In the genomic region with DNA sequence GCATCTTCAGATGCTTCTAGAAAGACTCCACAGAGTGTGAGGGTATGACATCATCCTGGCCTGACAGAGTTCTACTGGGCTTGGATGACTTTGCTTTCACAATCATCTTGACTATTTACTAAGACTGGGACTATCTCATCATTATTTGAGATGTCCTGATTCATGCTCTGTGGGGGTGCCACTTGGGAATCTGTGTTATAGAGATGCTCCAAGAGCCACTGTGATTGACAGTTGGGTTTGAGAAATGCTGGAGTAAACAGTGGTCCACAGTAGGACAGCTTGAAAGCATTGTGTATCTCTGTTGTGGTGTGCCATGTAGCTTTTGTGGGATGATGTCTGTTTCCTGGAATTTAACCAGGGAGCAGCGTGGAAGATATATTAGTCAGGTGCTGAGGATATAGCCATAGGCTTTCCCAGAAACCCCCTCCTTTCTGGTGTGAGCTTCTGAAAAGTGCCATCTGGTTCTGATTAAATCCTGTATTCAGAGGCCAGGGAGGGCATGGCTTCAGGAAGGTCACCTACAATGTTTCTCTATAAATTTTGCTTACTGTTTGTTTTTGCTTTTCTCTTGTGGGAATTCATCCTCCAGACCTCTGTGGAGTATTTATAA, we compare ENCODE assay signal across 21 mouse cellular contexts.
DNase-seq lines count a peak whose midpoint lies in the region; ATAC-seq lines count a peak whose summit lies in the region.
"Had no signal": no experiment of that assay in that cellular context is flagged by ENCODE, and none has a peak within 500 bp of the region (broad histone marks: within the 10 kb centered on the region; RNA-seq: fewer than 3 reads in every experiment).

No protein-coding gene starts in this region.

- H3K4me2 ChIP-seq in kidney, embryonic 15.5 days = no peak overlapping the region
- H3K4me2 ChIP-seq in limb, embryonic 11.5 days (ENCODE audit: low read depth, severe bottlenecking) = no peak overlapping the region
- H3K4me2 ChIP-seq: embryonic facial prominence, embryonic 13.5 days; hindbrain, embryonic 13.5 days; intestine, embryonic 15.5 days; midbrain, embryonic 13.5 days had no signal

- H3K27me3 ChIP-seq in kidney, embryonic 15.5 days = no peaks in the 10 kb centered on the region
- H3K27me3 ChIP-seq in limb, embryonic 11.5 days (ENCODE audit: control insufficient read depth, insufficient read depth, low read length) = no peaks in the 10 kb centered on the region
- H3K27me3 ChIP-seq: embryonic facial prominence, embryonic 13.5 days; hindbrain, embryonic 13.5 days; intestine, embryonic 15.5 days; midbrain, embryonic 13.5 days had no signal

- no peak overlapping the region for H3K27ac ChIP-seq in kidney, embryonic 15.5 days
- no peak overlapping the region for H3K27ac ChIP-seq in limb, embryonic 11.5 days (replicated peaks; ENCODE audit: low read depth, low read length)
- H3K27ac ChIP-seq: embryonic facial prominence, embryonic 13.5 days; heart, embryonic 10.5 days; hindbrain, embryonic 13.5 days; intestine, embryonic 15.5 days; midbrain, embryonic 13.5 days; stomach, postnatal 0 days had no signal

- no peak overlapping the region for H3K9ac ChIP-seq in kidney, embryonic 15.5 days
- H3K9ac ChIP-seq in limb, embryonic 11.5 days (ENCODE audit: low read length) = no peak overlapping the region
- H3K9ac ChIP-seq: embryonic facial prominence, embryonic 13.5 days; hindbrain, embryonic 13.5 days; intestine, embryonic 15.5 days; midbrain, embryonic 13.5 days had no signal

- no peak overlapping the region for H3K4me3 ChIP-seq in kidney, embryonic 15.5 days (replicated peaks)
- H3K4me3 ChIP-seq in limb, embryonic 11.5 days (ENCODE audit: low read depth, low read length) = no peak overlapping the region
- H3K4me3 ChIP-seq: embryonic facial prominence, embryonic 13.5 days; heart, embryonic 10.5 days; hindbrain, embryonic 13.5 days; intestine, embryonic 15.5 days; midbrain, embryonic 13.5 days; myocyte had no signal

- no peaks in the 10 kb centered on the region for H3K36me3 ChIP-seq in kidney, embryonic 15.5 days
- H3K36me3 ChIP-seq in limb, embryonic 11.5 days (ENCODE audit: control insufficient read depth, insufficient read depth, low read length) = no peaks in the 10 kb centered on the region
- H3K36me3 ChIP-seq: embryonic facial prominence, embryonic 13.5 days; heart, embryonic 10.5 days; hindbrain, embryonic 13.5 days; intestine, embryonic 15.5 days; midbrain, embryonic 13.5 days had no signal

- WGBS in kidney, embryonic 15.5 days = 42% methylated on average over 1 of the region's 1 CpGs
- 23% methylated on average over 1 of the region's 1 CpGs for WGBS in limb, embryonic 11.5 days

- no peaks in the 10 kb centered on the region for H3K9me3 ChIP-seq in kidney, embryonic 15.5 days (replicated peaks)
- H3K9me3 ChIP-seq in limb, embryonic 11.5 days (ENCODE audit: control insufficient read depth, low read length) = no peaks in the 10 kb centered on the region
- H3K9me3 ChIP-seq: embryonic facial prominence, embryonic 13.5 days; heart, embryonic 10.5 days; hindbrain, embryonic 13.5 days; intestine, embryonic 15.5 days; midbrain, embryonic 13.5 days had no signal

- no peaks in the 10 kb centered on the region for H3K4me1 ChIP-seq in kidney, embryonic 15.5 days
- H3K4me1 ChIP-seq in limb, embryonic 11.5 days (ENCODE audit: control insufficient read depth, insufficient read depth, low read length) = peaks cover 5% of the 10 kb centered on the region; the same call in 1 of the 2 replicates
- H3K4me1 ChIP-seq: heart, embryonic 10.5 days; hindbrain, embryonic 13.5 days; midbrain, embryonic 13.5 days had no signal

- intact Hi-C loops in left cerebral cortex, postnatal 25 days (cut with DNase I) = no loop called here

- DNase-seq in kidney, adult 9 months = no peak
- DNase-seq in NIH3T3 (ENCODE audit: low read depth) = peak; percentile 13
- DNase-seq in embryo, embryonic 9.5 days (ENCODE audit: extremely low spot score) = peak; percentile 31
- DNase-seq in limb, embryonic 11.5 days (ENCODE audit: low spot score) = peak; percentile 40
- no peak for DNase-seq in left cerebral cortex, postnatal 25 days (ENCODE audit: low spot score in 2 of 2)
- DNase-seq in left cerebral cortex, adult 8-10 months (ENCODE audit: low spot score in 2 of 2) = no peak
- no peak for DNase-seq in adrenal gland, adult 2 months
- DNase-seq: adrenal gland, postnatal 10 days; B cell, adult 2 months; kidney, postnatal 25 days; liver had no signal

- ATAC-seq in kidney, embryonic 15.5 days (replicated peaks; ENCODE audit: low FRiP score) = peak; percentile 52; the same call in 1 of the 2 replicates
- peak; percentile 77; the same call in 1 of the 2 replicates for ATAC-seq in limb, embryonic 11.5 days (ENCODE audit: insufficient number of reproducible peaks, low FRiP score, low TSS enrichment, low read depth)
- ATAC-seq: forebrain, embryonic 14.5 days; intestine, embryonic 15.5 days; lung, postnatal 0 days; midbrain, embryonic 13.5 days had no signal

Comparison
In these comparisons a context has a peak if more than half of its experiments do, and no peak if none do; other contexts are left out.
1. DNase-seq: peak in NIH3T3 (single experiment), embryo, embryonic 9.5 days (single experiment) and limb, embryonic 11.5 days (single experiment); none in kidney, adult 9 months (single experiment), left cerebral cortex, postnatal 25 days (0 of 2), left cerebral cortex, adult 8-10 months (0 of 2) and adrenal gland, adult 2 months (single experiment).